Mouse (Mus musculus) hindbrain, embryonic 10.5 days (tissue): ENCODE measurements around the gene Tmc4. TPM values are rescaled to one million over a fixed set of nuclear protein-coding genes. Genes with fewer than 3 reads are reported as not detected.
"Not testable (repeated sequence)": the region's sequence is repeated elsewhere in the genome, so short reads cannot be mapped to it uniquely, and the experiment has no call there.

Source experiments
- DNase-seq: peaks from one replicate; pipeline ENCODE4 v3.0.0-alpha.2; 2017; ENCODE audit warnings: low spot score
- H3K27ac ChIP-seq: fragments of 300-500 bp; sonication (generic); 2 replicates; pipeline ENCODE4 v1.5.1; 2016; ENCODE audit warnings: mild to moderate bottlenecking, moderate library complexity
- H3K27me3 ChIP-seq: fragments of 300-500 bp; sonication (generic); 2 replicates; pipeline ENCODE4 v1.6.1; 2016; ENCODE audit warnings: mild to moderate bottlenecking; ENCODE audit not compliant: poor library complexity, insufficient read depth, severe bottlenecking
- H3K36me3 ChIP-seq: fragments of 300-500 bp; sonication (generic); 2 replicates; pipeline ENCODE4 v1.6.1; 2016; ENCODE audit warnings: mild to moderate bottlenecking, moderate library complexity
- H3K4me1 ChIP-seq: fragments of 300-500 bp; sonication (generic); replicated peaks from 2 replicates; pipeline ENCODE4 v1.6.1; 2016; ENCODE audit warnings: mild to moderate bottlenecking
- H3K4me3 ChIP-seq: fragments of 300-500 bp; sonication (generic); 2 replicates; pipeline ENCODE4 v1.5.1; 2016; ENCODE audit warnings: mild to moderate bottlenecking, moderate library complexity
- H3K9me3 ChIP-seq: fragments of 300-500 bp; sonication (generic); 2 replicates; pipeline ENCODE4 v1.6.1; 2016; ENCODE audit warnings: mild to moderate bottlenecking, moderate library complexity
- WGBS: fragments of 180-500 bp; shearing (Covaris S2); methylation state at CpG from one replicate; pipeline ENCODE4 v1.1.7; 2016; 5-methylcytosine and 5-hydroxymethylcytosine counted together
- polyA plus RNA-seq: library from polyadenylated mRNA; unstranded; fragments of >200 nt; fragmentation: Nextera tagmentation; extraction: Ambion mirVana; gene quantifications from 2 replicates; pipeline ENCODE4 v1.2.1, GENCODE M21; 2016

Tmc4 gene
- polyA plus RNA-seq, result 3.5 and 5.8 TPM in 2 replicates

DNA sequence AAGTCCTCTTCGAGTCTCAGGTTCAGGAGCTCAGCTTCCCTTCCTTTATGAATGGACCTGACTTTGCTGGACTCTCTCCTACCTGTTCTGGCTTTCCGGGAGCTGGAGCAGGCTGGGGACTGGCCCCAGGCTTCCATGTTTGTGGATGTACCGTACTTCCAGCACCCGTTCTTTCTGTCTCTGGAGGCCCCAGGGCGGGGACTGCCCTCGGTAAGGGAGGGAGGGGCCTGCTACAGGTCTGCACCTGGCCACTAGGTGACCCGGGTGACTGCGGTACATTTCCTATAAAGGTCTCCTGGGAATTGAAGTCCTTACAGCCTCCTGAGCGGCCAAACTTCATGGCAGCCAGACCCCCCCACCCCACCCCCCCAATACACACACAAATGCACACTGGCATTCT, at the start of gene Tmc4:
Tmc4 (minus strand) TSS at position 212 of the 400 bp plus-strand sequence.
- no peaks in the 10 kb centered on the region for H3K27me3 ChIP-seq
- no peaks in the 10 kb centered on the region for H3K4me1 ChIP-seq
- no peak for DNase-seq
- peaks cover 16% of the 10 kb centered on the region; the same call in 1 of the 2 replicates for H3K36me3 ChIP-seq
- H3K4me3 ChIP-seq, result no peak within 1 kb of the TSS
- no peak within 1 kb of the TSS for H3K27ac ChIP-seq
- no peaks in the 10 kb centered on the region for H3K9me3 ChIP-seq
- 57% methylated on average over 9 of the region's 9 CpGs for WGBS

DNA sequence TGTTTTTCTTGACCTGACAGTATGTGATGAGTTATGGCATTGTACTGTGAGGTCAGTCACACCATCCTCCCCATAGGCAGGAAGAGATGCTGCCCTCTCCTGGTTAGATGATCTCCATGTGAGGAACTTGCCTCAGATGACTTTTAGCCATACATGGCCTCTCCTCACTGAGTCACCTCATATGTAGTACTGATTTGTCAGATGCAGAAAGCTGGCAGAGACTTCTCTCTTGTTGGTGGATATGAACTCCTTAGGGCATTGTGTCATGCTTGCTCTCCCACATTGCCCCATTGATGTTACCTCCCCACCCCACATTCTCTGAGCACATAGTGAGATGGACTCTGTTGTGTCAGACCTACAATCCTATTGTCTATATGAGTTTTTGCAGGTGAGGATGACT, 48.1 kb upstream of the Tmc4 start:
- DNase-seq, H3K27me3 ChIP-seq, H3K36me3 ChIP-seq, H3K9me3 ChIP-seq, H3K4me3 ChIP-seq, H3K4me1 ChIP-seq, H3K27ac ChIP-seq: not testable (repeated sequence)

GRCm38 (mm10) chr7:3720268-3720667, 42.9 kb upstream of the Tmc4 start, which contains the start of gene Pirb:
Gene Pirb (minus strand): TSS chr7:3720391.
- DNase-seq, H3K9me3 ChIP-seq, H3K36me3 ChIP-seq, H3K27me3 ChIP-seq, H3K4me1 ChIP-seq, H3K4me3 ChIP-seq, H3K27ac ChIP-seq: not testable (repeated sequence)
- WGBS, result 64% methylated on average over 1 of the region's 3 CpGs

GRCm38 (mm10) chr7:3715249-3715648, 37.9 kb upstream of the Tmc4 start:
- no peak for DNase-seq
- no peak overlapping the region for H3K27ac ChIP-seq
- no peaks in the 10 kb centered on the region for H3K4me1 ChIP-seq
- H3K27me3 ChIP-seq, result no peaks in the 10 kb centered on the region
- 70% methylated on average over 1 of the region's 1 CpGs for WGBS
- H3K4me3 ChIP-seq, result no peak overlapping the region
- H3K36me3 ChIP-seq, result no peaks in the 10 kb centered on the region
- H3K9me3 ChIP-seq, result no peaks in the 10 kb centered on the region

DNA sequence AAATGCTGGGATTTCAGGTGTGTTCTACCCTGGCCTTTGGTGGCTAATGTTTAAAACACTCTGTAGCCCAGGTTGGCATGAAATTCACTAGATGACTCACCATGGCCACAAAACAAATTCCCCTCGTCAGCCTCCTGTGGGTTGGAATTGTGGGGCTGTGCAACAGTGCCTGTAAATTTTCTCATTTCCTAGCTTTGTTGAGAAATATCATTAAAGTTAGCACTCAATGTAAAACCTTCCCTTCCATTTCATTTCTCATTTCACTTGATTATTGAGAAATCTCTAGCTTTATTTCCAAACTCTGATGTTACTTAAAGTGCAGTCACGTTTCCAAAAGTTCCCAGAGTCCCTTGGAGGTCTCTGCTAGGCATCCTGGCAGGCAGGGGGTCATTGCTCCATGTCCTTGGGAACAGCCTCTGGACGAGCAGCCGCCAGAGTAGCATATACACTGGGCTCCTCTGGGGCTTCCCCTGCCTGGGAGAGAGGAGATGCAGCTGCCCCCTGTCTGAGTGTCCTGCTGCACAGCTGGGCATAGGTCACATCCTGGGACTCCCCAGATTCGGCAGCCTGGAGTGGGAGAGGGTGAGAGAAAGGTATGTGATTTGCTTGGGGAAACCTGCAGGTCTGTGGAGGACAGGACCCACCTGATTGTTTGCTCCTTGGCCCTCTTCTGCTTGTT, 35.0 kb upstream of the Tmc4 start:
- WGBS, result 53% methylated on average over 5 of the region's 5 CpGs
- H3K27me3 ChIP-seq, result no peaks in the 10 kb centered on the region

DNA sequence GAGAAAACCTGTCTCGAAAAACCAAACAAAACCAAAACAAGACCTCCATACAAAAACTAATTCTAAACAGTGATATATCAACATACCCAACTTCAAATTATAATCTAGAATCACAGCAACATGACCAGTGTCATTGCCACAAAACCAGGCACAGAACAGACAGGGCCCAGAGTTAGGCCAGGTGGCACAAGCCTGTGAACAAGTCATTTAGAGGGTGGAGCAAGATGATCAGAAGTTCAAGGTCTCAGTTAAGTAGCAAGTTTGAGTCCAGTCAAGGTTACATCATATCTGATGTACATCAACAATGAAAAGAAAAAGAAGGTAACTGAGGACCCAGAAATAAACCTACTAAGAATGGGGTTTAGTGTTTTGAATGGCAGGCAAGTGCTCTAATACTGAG, 31.6 kb upstream of the Tmc4 start:
- Histone ChIP-seq H3K4me1 (peaks cover 19% of the 10 kb centered on the region), H3K27ac (no peak overlapping the region), H3K36me3 (peaks cover 41% of the 10 kb centered on the region), H3K9me3 (no peaks in the 10 kb centered on the region), H3K4me3 (no peak overlapping the region), H3K27me3 (no peaks in the 10 kb centered on the region)
- no peak for DNase-seq
- WGBS, result 83% methylated on average over 1 of the region's 1 CpGs

More for the DNA sequence above, 35.0 kb upstream of the Tmc4 start:
- Histone ChIP-seq H3K4me3 (no peak overlapping the region), H3K9me3 (no peaks in the 10 kb centered on the region), H3K4me1 (no peaks in the 10 kb centered on the region), H3K36me3 (peaks cover 10% of the 10 kb centered on the region), H3K27ac (no peak overlapping the region)
- no peak for DNase-seq

GRCm38 (mm10) chr7:3708447-3708980, 31.2 kb upstream of the Tmc4 start:
- WGBS, result 43% methylated on average over 5 of the region's 5 CpGs
- peaks cover 20% of the 10 kb centered on the region for H3K4me1 ChIP-seq
- H3K27me3 ChIP-seq, H3K4me3 ChIP-seq, H3K9me3 ChIP-seq, H3K27ac ChIP-seq, DNase-seq: not testable (repeated sequence)
- peaks cover 41% of the 10 kb centered on the region for H3K36me3 ChIP-seq

- Histone ChIP-seq H3K27ac (no peak overlapping the region), H3K4me1 (peaks cover 27% of the 10 kb centered on the region), H3K9me3 (no peaks in the 10 kb centered on the region), H3K27me3 (no peaks in the 10 kb centered on the region), H3K4me3 (no peak overlapping the region), H3K36me3 (peaks cover 41% of the 10 kb centered on the region)
- WGBS, result 23% methylated on average over 7 of the region's 7 CpGs
- DNase-seq, result peak; percentile 33
Measured at GRCm38 (mm10) chr7:3707568-3708413, 30.4 kb upstream of the Tmc4 start.

- H3K27ac ChIP-seq, result no peak overlapping the region
- no peak for DNase-seq
- H3K4me1 ChIP-seq, result peaks cover 27% of the 10 kb centered on the region
- peaks cover 41% of the 10 kb centered on the region for H3K36me3 ChIP-seq
- H3K4me3 ChIP-seq, result 0 out of 2 replicates have a peak overlapping the region, but pooled peaks have one; percentile 18
- 66% methylated on average over 4 of the region's 4 CpGs for WGBS
- H3K27me3 ChIP-seq, result no peaks in the 10 kb centered on the region
- H3K9me3 ChIP-seq, result no peaks in the 10 kb centered on the region
Measured at GRCm38 (mm10) chr7:3707027-3707426, 29.7 kb upstream of the Tmc4 start.

DNA sequence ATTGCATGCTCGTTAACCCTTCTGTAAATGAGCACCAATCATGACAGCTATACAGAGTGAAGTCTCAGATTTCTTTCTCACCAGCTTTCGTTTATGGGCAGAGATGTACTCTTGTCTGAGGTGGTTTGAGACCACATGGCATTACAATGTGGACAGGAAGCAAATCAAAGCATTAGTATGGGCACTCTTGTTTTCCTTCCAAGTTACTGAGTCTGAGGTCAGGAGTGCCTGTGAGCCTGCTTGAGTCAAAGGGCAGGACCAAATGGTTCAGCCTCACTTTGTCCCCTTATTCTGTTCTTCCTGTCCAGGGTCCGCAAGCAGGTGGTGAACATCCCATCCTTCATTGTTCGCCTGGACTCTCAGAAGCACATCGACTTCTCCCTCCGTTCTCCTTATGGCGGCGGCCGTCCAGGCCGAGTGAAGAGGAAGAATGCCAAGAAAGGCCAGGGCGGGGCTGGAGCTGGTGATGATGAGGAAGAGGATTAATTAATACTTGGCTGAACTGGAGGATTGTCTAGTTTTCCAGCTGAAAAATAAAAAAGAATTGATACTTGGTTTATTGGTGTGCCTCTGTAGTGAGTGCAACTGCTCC, 29.1 kb upstream of the Tmc4 start:
- no peak overlapping the region; the same call in 1 of the 2 replicates for H3K27ac ChIP-seq

GRCm38 (mm10) chr7:3705911-3706310, 28.6 kb upstream of the Tmc4 start:
- Histone ChIP-seq H3K9me3 (no peaks in the 10 kb centered on the region), H3K4me1 (peaks cover 27% of the 10 kb centered on the region), H3K4me3 (peak overlapping the region; percentile 89), H3K27ac (peak overlapping the region; percentile 64), H3K36me3 (peaks cover 50% of the 10 kb centered on the region), H3K27me3 (no peaks in the 10 kb centered on the region)
- DNase-seq, result no peak
- 44% methylated on average over 6 of the region's 6 CpGs for WGBS

More for the DNA sequence above, 29.1 kb upstream of the Tmc4 start:
- peak overlapping the region; percentile 89 for H3K4me3 ChIP-seq
- peaks cover 27% of the 10 kb centered on the region for H3K4me1 ChIP-seq
- H3K27me3 ChIP-seq, result no peaks in the 10 kb centered on the region
- H3K9me3 ChIP-seq, result no peaks in the 10 kb centered on the region
- WGBS, result 68% methylated on average over 11 of the region's 11 CpGs
- H3K36me3 ChIP-seq, result peaks cover 45% of the 10 kb centered on the region
- no peak for DNase-seq

DNA sequence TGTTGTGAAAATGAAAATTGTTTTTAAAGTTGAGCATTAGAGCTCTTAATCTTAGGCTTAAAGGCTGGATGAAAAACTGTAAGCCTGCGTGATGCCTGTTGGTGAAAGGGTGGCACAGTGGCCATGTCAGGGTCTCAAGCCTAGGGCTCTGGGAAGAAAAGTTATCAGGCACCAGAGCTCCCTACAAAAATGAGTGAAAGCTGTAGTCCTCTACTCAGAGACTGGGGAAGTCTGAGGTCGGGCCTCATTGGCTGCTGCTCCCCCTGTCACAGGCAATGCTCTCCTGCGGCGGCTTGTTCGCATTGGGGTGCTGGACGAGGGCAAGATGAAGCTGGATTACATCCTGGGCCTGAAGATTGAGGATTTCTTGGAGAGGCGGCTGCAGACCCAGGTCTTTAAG, 28.1 kb upstream of the Tmc4 start:
- DNase-seq, H3K9me3 ChIP-seq, H3K27me3 ChIP-seq: not testable (repeated sequence)
- H3K4me3 ChIP-seq, result peak overlapping the region; percentile 89
- H3K4me1 ChIP-seq, result peaks cover 27% of the 10 kb centered on the region
- WGBS, result 6% methylated on average over 7 of the region's 7 CpGs
- peaks cover 55% of the 10 kb centered on the region for H3K36me3 ChIP-seq
- H3K27ac ChIP-seq, result peak overlapping the region; percentile 97
